Mouse (Mus musculus) cortical plate, adult 2 months (tissue): Measurements from ENCODE around the gene Yif1b. TPM values are rescaled to one million over a fixed set of nuclear protein-coding genes. Genes with fewer than 3 reads are reported as not detected.

Experiments used
- H3K27ac ChIP-seq: fragments of 200-500 bp; 2 replicates; pipeline ENCODE4 v1.5.1; 2012; ENCODE audit warnings: low read length, control low read depth, inconsistent platforms; ENCODE audit not compliant: insufficient read depth
- H3K4me1 ChIP-seq: fragments of 200-500 bp; 2 replicates; pipeline ENCODE4 v1.6.1; 2011; ENCODE audit warnings: low read length; ENCODE audit not compliant: control insufficient read depth, insufficient read depth
- H3K4me3 ChIP-seq: fragments of 200-500 bp; 2 replicates; pipeline ENCODE4 v1.5.1; 2011; ENCODE audit warnings: mild to moderate bottlenecking, low read length, control low read depth; ENCODE audit not compliant: insufficient read depth
- CTCF ChIP-seq: fragments of 200-500 bp; IDR thresholded peaks from 2 replicates; pipeline ENCODE4 v1.5.1; 2011; ENCODE audit warnings: mild to moderate bottlenecking, control low read depth, low read length; ENCODE audit not compliant: insufficient read depth; ENCODE audit errors: extremely low read depth
- POLR2A ChIP-seq: fragments of 200-500 bp; IDR thresholded peaks from 2 replicates; pipeline ENCODE4 v1.6.1; 2011; ENCODE audit warnings: mild to moderate bottlenecking, low read length, control low read depth; ENCODE audit not compliant: insufficient read depth; ENCODE audit errors: extremely low read depth
- polyA plus RNA-seq: library from polyadenylated mRNA; depleted of rRNA; stranded (reverse); fragments of >200 nt; gene quantifications from 2 replicates; pipeline ENCODE4 v1.2.3, GENCODE M21; 2012

The Yif1b gene
- polyA plus RNA-seq, 1 experiment = 71.7 TPM

GRCm38 (mm10) chr7:29289856-29290255 is 51.7 kb downstream of the Yif1b start:
- Histone ChIP-seq H3K27ac (peak overlapping the region; percentile 64), H3K4me3 (peak overlapping the region; percentile 34), H3K4me1 (no peaks in the 10 kb centered on the region)
- TF ChIP-seq CTCF (no peak), POLR2A (no peak)

- TF ChIP-seq CTCF = no peak
- TF ChIP-seq POLR2A = no peak
- H3K27ac ChIP-seq = peak overlapping the region; percentile 82
Measured at GRCm38 (mm10) chr7:29290691-29291485, 52.8 kb downstream of the Yif1b start.

GRCm38 (mm10) chr7:29291616-29292457 is 53.7 kb downstream of the Yif1b start:
- TF ChIP-seq POLR2A = no peak
- TF ChIP-seq CTCF = no peak
- peak overlapping the region; percentile 91 for H3K27ac ChIP-seq
- H3K4me3 ChIP-seq = peak overlapping the region; percentile 21; the same call in 1 of the 2 replicates
- H3K4me1 ChIP-seq = no peaks in the 10 kb centered on the region

More at GRCm38 (mm10) chr7:29290691-29291485, 52.8 kb downstream of the Yif1b start:
- Histone ChIP-seq H3K4me3 (peak overlapping the region; percentile 34), H3K4me1 (no peaks in the 10 kb centered on the region)

- no peak overlapping the region for H3K4me3 ChIP-seq
- TF ChIP-seq POLR2A (no peak), CTCF (no peak)
- H3K4me1 ChIP-seq = no peaks in the 10 kb centered on the region
- H3K27ac ChIP-seq = peak overlapping the region; percentile 91
Measured at GRCm38 (mm10) chr7:29292458-29293098, 54.4 kb downstream of the Yif1b start.

- H3K4me1 ChIP-seq = no peaks in the 10 kb centered on the region
- H3K27ac ChIP-seq = peak overlapping the region; percentile 91
- H3K4me3 ChIP-seq = no peak overlapping the region
- TF ChIP-seq CTCF (no peak), POLR2A (no peak)
Measured at GRCm38 (mm10) chr7:29293131-29294065, 55.3 kb downstream of the Yif1b start.

- Histone ChIP-seq H3K4me3 (no peak overlapping the region), H3K27ac (peak overlapping the region; percentile 36; the same call in 1 of the 2 replicates), H3K4me1 (no peaks in the 10 kb centered on the region)
- TF ChIP-seq CTCF (no peak), POLR2A (no peak)
Measured at GRCm38 (mm10) chr7:29294111-29294761, 56.1 kb downstream of the Yif1b start.

GRCm38 (mm10) chr7:29295861-29296647 is 57.9 kb downstream of the Yif1b start:
- no peak overlapping the region for H3K27ac ChIP-seq
- no peak for TF ChIP-seq CTCF
- no peak for TF ChIP-seq POLR2A
- no peak overlapping the region for H3K4me3 ChIP-seq
- H3K4me1 ChIP-seq = no peaks in the 10 kb centered on the region
